Mouse (Mus musculus) midbrain, embryonic 14.5 days (tissue): ENCODE measurements around the gene Ispd. TPM values are rescaled to one million over a fixed set of nuclear protein-coding genes. Genes with fewer than 3 reads are reported as not detected.
A peak's percentile ranks its signal among the peaks of the same experiment; 100 is the strongest.

Experiments used
- ATAC-seq: fragments of 200-750 bp; cut with Nextera tagmentation; 2 replicates; pipeline ENCODE4 v1.8.0; 2017; ENCODE audit warnings: moderate number of reproducible peaks, moderate library complexity; ENCODE audit not compliant: low FRiP score, low TSS enrichment
- DNase-seq: peaks from one replicate; pipeline ENCODE4 v3.0.0-alpha.2; 2015
- H3K27ac ChIP-seq: fragments of 300-500 bp; sonication (generic); replicated peaks from 2 replicates; pipeline ENCODE4 v1.5.1; 2014; ENCODE audit warnings: mild to moderate bottlenecking, low read depth, low read length, moderate library complexity
- H3K27me3 ChIP-seq: fragments of 300-500 bp; sonication (generic); 2 replicates; pipeline ENCODE4 v1.6.1; 2014; ENCODE audit warnings: low read length, control low read depth, mixed read lengths; ENCODE audit not compliant: control insufficient read depth, insufficient read depth
- H3K36me3 ChIP-seq: fragments of 300-500 bp; sonication (generic); 2 replicates; pipeline ENCODE4 v1.6.1; 2014; ENCODE audit warnings: low read length, control low read depth; ENCODE audit not compliant: control insufficient read depth, insufficient read depth
- H3K4me1 ChIP-seq: fragments of 300-500 bp; sonication (generic); 2 replicates; pipeline ENCODE4 v1.6.1; 2014; ENCODE audit warnings: mild to moderate bottlenecking, antibody characterized with exemption, low read length, control low read depth; ENCODE audit not compliant: control insufficient read depth, insufficient read depth
- H3K4me2 ChIP-seq: fragments of 300-500 bp; sonication (generic); 2 replicates; pipeline ENCODE4 v1.6.1; 2014; ENCODE audit warnings: mild to moderate bottlenecking, low read length, moderate library complexity
- H3K4me3 ChIP-seq: fragments of 300-500 bp; sonication (generic); replicated peaks from 2 replicates; pipeline ENCODE4 v1.5.1; 2014; ENCODE audit warnings: low read depth, low read length
- H3K9ac ChIP-seq: fragments of 300-500 bp; sonication (generic); replicated peaks from 2 replicates; pipeline ENCODE4 v1.6.1; 2014; ENCODE audit warnings: mild to moderate bottlenecking, low read length, moderate library complexity
- H3K9me3 ChIP-seq: fragments of 300-500 bp; sonication (generic); 2 replicates; pipeline ENCODE4 v1.6.1; 2016; ENCODE audit warnings: low read length, control low read depth, mixed read lengths; ENCODE audit not compliant: control insufficient read depth
- WGBS: fragments of 180-500 bp; shearing (Covaris S2); extraction: QIAGEN DNeasy Blood & Tissue Kit; methylation state at CpG from one replicate; pipeline ENCODE4 v1.1.7; 2014; 5-methylcytosine and 5-hydroxymethylcytosine counted together
- polyA plus RNA-seq: library from polyadenylated mRNA; unstranded; fragments of >200 nt; fragmentation: Nextera tagmentation; extraction: Ambion mirVana; gene quantifications from 2 replicates; pipeline ENCODE4 v1.2.1, GENCODE M21; 2014

The Ispd gene
- 10.7 and 13.1 TPM in 2 replicates for polyA plus RNA-seq

GRCm38 (mm10) chr12:36381441-36382340 is at the start of gene Ispd, which contains the start of gene D630036H23Rik:
TSS of gene Ispd (plus strand) at chr12:36381450.
TSS of gene D630036H23Rik (minus strand) at chr12:36382181.
- Histone ChIP-seq H3K27me3 (no peaks in the 10 kb centered on the region), H3K4me2 (peak within 1 kb of the TSS; percentile 79), H3K4me1 (peaks cover 5% of the 10 kb centered on the region; the same call in 1 of the 2 replicates), H3K9ac (peak within 1 kb of the TSS; percentile 95), H3K9me3 (no peaks in the 10 kb centered on the region), H3K27ac (peak within 1 kb of the TSS; percentile 97), H3K4me3 (peak within 1 kb of the TSS; percentile 62), H3K36me3 (no peaks in the 10 kb centered on the region)
- WGBS, result under 1% methylated on average over 64 of the region's 64 CpGs
- DNase-seq, result peak; percentile 93
- peak; percentile 92 for ATAC-seq

GRCm38 (mm10) chr12:36332676-36333075 is 48.6 kb upstream of the Ispd start:
- no peak overlapping the region for H3K9ac ChIP-seq
- WGBS, result 94% methylated on average over 1 of the region's 1 CpGs
- no peaks in the 10 kb centered on the region for H3K27me3 ChIP-seq
- ATAC-seq, result no peak
- H3K4me3 ChIP-seq, result no peak overlapping the region
- H3K27ac ChIP-seq, result no peak overlapping the region
- H3K4me1 ChIP-seq, result no peaks in the 10 kb centered on the region
- H3K36me3 ChIP-seq, result no peaks in the 10 kb centered on the region
- DNase-seq, result no peak
- H3K9me3 ChIP-seq, result no peaks in the 10 kb centered on the region
- no peak overlapping the region for H3K4me2 ChIP-seq

GRCm38 (mm10) chr12:36333837-36334281 is 47.4 kb upstream of the Ispd start:
- ATAC-seq, result peak; percentile 53; the same call in 1 of the 2 replicates
- 76% methylated on average over 9 of the region's 9 CpGs for WGBS
- DNase-seq, result peak; percentile 13

GRCm38 (mm10) chr12:36344131-36344530 is 37.1 kb upstream of the Ispd start:
- no peak for DNase-seq
- Histone ChIP-seq H3K4me1 (no peaks in the 10 kb centered on the region), H3K27ac (no peak overlapping the region), H3K4me3 (no peak overlapping the region), H3K9ac (no peak overlapping the region), H3K27me3 (no peaks in the 10 kb centered on the region), H3K4me2 (no peak overlapping the region), H3K9me3 (no peaks in the 10 kb centered on the region), H3K36me3 (no peaks in the 10 kb centered on the region)
- WGBS, result 75% methylated on average over 4 of the region's 4 CpGs
- no peak for ATAC-seq

More at GRCm38 (mm10) chr12:36333837-36334281, 47.4 kb upstream of the Ispd start:
- no peaks in the 10 kb centered on the region for H3K27me3 ChIP-seq
- H3K9me3 ChIP-seq, result no peaks in the 10 kb centered on the region
- H3K4me3 ChIP-seq, result no peak overlapping the region
- no peaks in the 10 kb centered on the region for H3K4me1 ChIP-seq
- no peak overlapping the region for H3K9ac ChIP-seq
- no peak overlapping the region for H3K4me2 ChIP-seq
- no peak overlapping the region for H3K27ac ChIP-seq
- no peaks in the 10 kb centered on the region for H3K36me3 ChIP-seq

- no peaks in the 10 kb centered on the region for H3K27me3 ChIP-seq
- ATAC-seq (no peak), DNase-seq (no peak)
- no peak overlapping the region for H3K9ac ChIP-seq
- no peaks in the 10 kb centered on the region for H3K9me3 ChIP-seq
- H3K27ac ChIP-seq, result no peak overlapping the region
- no peak overlapping the region for H3K4me3 ChIP-seq
- 90% methylated on average over 3 of the region's 3 CpGs for WGBS
- no peaks in the 10 kb centered on the region for H3K36me3 ChIP-seq
- H3K4me1 ChIP-seq, result no peaks in the 10 kb centered on the region
- no peak overlapping the region for H3K4me2 ChIP-seq
Measured at GRCm38 (mm10) chr12:36360064-36360463, 21.2 kb upstream of the Ispd start.

- 96% methylated on average over 5 of the region's 5 CpGs for WGBS
- Histone ChIP-seq H3K4me1 (no peaks in the 10 kb centered on the region), H3K4me2 (no peak overlapping the region), H3K36me3 (no peaks in the 10 kb centered on the region), H3K9me3 (no peaks in the 10 kb centered on the region), H3K9ac (no peak overlapping the region), H3K27me3 (no peaks in the 10 kb centered on the region), H3K4me3 (no peak overlapping the region), H3K27ac (no peak overlapping the region)
- DNase-seq (no peak), ATAC-seq (no peak)
Measured at GRCm38 (mm10) chr12:36360693-36361092, 20.6 kb upstream of the Ispd start.

- Histone ChIP-seq H3K4me1 (no peaks in the 10 kb centered on the region), H3K9me3 (no peaks in the 10 kb centered on the region), H3K4me3 (no peak overlapping the region), H3K36me3 (no peaks in the 10 kb centered on the region), H3K27me3 (no peaks in the 10 kb centered on the region), H3K4me2 (no peak overlapping the region), H3K9ac (no peak overlapping the region), H3K27ac (no peak overlapping the region)
- DNase-seq (no peak), ATAC-seq (no peak)
- 96% methylated on average over 4 of the region's 4 CpGs for WGBS
Measured at GRCm38 (mm10) chr12:36364013-36364412, 17.2 kb upstream of the Ispd start.

- H3K4me3 ChIP-seq, result no peak overlapping the region
- no peaks in the 10 kb centered on the region for H3K36me3 ChIP-seq
- H3K4me2 ChIP-seq, result no peak overlapping the region
- DNase-seq (no peak), ATAC-seq (peak; percentile 34; the same call in 1 of the 2 replicates)
- H3K9me3 ChIP-seq, result no peaks in the 10 kb centered on the region
- no peaks in the 10 kb centered on the region for H3K27me3 ChIP-seq
- no peaks in the 10 kb centered on the region for H3K4me1 ChIP-seq
- H3K27ac ChIP-seq, result no peak overlapping the region
- 66% methylated on average over 4 of the region's 4 CpGs for WGBS
- H3K9ac ChIP-seq, result no peak overlapping the region
Measured at GRCm38 (mm10) chr12:36373237-36373998, 7.8 kb upstream of the Ispd start.
